In genomic region chr16:9768356-9768755, GRCm38 (mm10) we compare ENCODE assay signal across 9 mouse cellular contexts.
DNase-seq lines count a peak whose midpoint lies in the region; ATAC-seq lines count a peak whose summit lies in the region.
"Had no signal": no experiment of that assay in that cellular context is flagged by ENCODE, and none has a peak within 500 bp of the region (broad histone marks: within the 10 kb centered on the region; RNA-seq: fewer than 3 reads in every experiment).

No protein-coding gene starts in this region.

- no peak overlapping the region for H3K9ac ChIP-seq in liver, embryonic 12.5 days
- H3K9ac ChIP-seq: liver, embryonic 14.5 days had no signal

- 45% methylated on average over 5 of the region's 5 CpGs for WGBS in liver, embryonic 12.5 days (ENCODE audit: insufficient replicate concordance)

- no peaks in the 10 kb centered on the region for H3K9me3 ChIP-seq in liver, embryonic 12.5 days (replicated peaks)

- no peak overlapping the region for H3K4me2 ChIP-seq in liver, embryonic 12.5 days

- H3K4me3 ChIP-seq in liver, embryonic 12.5 days, result no peak overlapping the region

- H3K4me1 ChIP-seq in liver, embryonic 12.5 days, result no peaks in the 10 kb centered on the region

- no peaks in the 10 kb centered on the region for H3K36me3 ChIP-seq in liver, embryonic 12.5 days

- H3K27ac ChIP-seq in liver, embryonic 12.5 days, result no peak overlapping the region
- H3K27ac ChIP-seq: liver, embryonic 14.5 days had no signal

- no peak for ATAC-seq in granulocyte monocyte progenitor cell, adult 5-6 weeks (replicated peaks; ENCODE audit: poor library complexity, severe bottlenecking)
- ATAC-seq in liver, embryonic 12.5 days, result no peak
- no peak for ATAC-seq in monocyte, adult 5-6 weeks (replicated peaks; ENCODE audit: insufficient number of reproducible peaks, low FRiP score, low TSS enrichment, poor library complexity, severe bottlenecking)

- DNase-seq in kidney, postnatal 10 days, result peak; percentile 18
- DNase-seq in kidney, postnatal 14 days, result no peak
- DNase-seq in cerebellum, adult 11 months, result peak; percentile 75
- DNase-seq in layer of hippocampus, adult 11-12 months (ENCODE audit: low spot score), result peak; percentile 83
- peak; percentile 28 to 63 for DNase-seq in lung, postnatal 4 days

- H3K27me3 ChIP-seq in liver, embryonic 12.5 days (replicated peaks), result no peaks in the 10 kb centered on the region
